Mouse (Mus musculus): ENCODE results near the gene Slpi.

Gene Slpi

DNA sequence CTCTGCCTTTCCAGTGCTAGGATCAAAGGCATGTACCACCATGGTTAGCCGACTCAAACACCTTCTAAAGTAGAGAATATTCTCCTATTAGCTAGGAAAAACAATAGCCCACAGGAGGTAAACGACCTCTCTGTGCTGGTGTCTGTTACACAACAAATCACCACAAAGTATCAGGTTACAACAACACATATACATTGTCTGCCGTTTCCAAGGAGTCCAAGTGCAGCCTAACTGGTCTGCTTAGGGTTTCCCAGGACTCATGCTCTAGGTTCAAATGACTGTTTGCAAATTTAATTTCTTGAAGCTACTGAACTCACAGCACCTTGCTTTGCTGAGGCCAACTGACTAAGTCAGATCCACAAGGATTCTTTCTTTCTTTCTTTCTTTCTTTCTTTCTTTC lies 30.6 kb upstream of the Slpi start:
- DNase-seq, result no peak

GRCm38 (mm10) chr2:164418308-164418875 lies 29.5 kb upstream of the Slpi start:
- no peak for DNase-seq

- no peak for DNase-seq
These were observed 28.3 kb upstream of the Slpi start for GRCm38 (mm10) chr2:164417198-164417597.

DNA sequence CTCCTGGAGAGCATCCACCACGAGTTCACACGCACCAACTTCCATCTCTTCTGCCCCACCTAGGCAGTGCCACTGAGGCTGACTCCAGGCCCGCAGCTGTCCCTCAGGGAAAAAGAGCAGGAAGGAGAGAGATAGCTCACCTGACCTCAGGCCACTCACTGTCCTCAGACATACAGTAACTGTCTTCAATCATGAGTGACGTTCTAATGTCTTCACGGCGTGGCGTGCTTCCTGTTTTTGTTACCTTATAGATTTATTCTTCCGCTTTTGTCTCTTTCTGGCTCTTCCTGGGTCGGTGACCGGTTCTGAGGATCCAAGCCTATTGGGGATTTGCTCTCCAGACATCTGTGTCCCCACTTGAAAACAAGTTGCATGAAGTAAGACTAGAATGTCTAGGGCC lies 25.7 kb upstream of the Slpi start:
- DNase-seq, result no peak

GRCm38 (mm10) chr2:164414167-164414566 lies 25.3 kb upstream of the Slpi start:
- DNase-seq, result no peak

DNA sequence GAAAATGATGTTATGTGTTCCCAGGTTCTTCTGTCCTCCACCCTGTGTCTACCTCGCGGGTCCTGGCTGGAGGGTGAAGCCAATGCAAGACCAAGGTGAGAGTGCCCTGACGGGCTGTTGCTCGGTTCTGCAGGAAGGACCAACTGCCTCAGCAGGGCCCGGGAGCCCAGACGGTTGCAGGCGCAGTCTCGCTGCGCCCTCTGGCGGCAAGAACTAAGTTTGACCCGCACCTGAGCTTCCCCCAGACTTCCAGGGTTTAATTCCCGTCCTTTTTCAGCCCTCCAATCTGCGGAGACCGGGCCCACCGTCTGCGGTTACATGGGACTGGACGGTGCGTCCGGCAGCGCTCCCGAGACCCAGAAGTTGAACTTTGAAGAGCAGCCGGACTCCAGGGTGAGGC lies 18.8 kb upstream of the Slpi start:
- DNase-seq, result peak; percentile 47

GRCm38 (mm10) chr2:164405519-164405918 lies 16.6 kb upstream of the Slpi start:
- no peak for DNase-seq

DNA sequence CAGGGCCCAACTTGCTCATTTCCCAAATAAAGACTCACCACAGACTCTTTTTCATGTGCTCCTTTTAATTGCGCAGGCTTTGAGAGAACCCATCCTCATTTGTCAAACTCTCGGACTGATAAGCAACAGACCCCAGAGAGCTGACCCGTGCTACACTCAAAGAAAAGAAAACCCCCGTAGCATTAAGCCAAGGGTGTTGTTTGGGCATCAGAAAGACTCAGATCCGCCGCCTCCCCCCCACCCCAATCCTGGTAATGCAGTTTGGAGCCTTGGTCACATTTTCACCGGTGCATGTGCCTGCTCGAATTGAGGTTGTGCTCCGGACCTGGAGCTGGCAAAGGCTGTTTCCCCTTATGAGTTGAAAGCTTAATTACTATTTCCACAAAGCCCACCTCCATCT lies 16.2 kb upstream of the Slpi start, which contains the start of gene Matn4:
Gene Matn4 (minus strand): TSS at position 101 of the 400 bp plus-strand sequence.
- DNase-seq, result no peak

DNA sequence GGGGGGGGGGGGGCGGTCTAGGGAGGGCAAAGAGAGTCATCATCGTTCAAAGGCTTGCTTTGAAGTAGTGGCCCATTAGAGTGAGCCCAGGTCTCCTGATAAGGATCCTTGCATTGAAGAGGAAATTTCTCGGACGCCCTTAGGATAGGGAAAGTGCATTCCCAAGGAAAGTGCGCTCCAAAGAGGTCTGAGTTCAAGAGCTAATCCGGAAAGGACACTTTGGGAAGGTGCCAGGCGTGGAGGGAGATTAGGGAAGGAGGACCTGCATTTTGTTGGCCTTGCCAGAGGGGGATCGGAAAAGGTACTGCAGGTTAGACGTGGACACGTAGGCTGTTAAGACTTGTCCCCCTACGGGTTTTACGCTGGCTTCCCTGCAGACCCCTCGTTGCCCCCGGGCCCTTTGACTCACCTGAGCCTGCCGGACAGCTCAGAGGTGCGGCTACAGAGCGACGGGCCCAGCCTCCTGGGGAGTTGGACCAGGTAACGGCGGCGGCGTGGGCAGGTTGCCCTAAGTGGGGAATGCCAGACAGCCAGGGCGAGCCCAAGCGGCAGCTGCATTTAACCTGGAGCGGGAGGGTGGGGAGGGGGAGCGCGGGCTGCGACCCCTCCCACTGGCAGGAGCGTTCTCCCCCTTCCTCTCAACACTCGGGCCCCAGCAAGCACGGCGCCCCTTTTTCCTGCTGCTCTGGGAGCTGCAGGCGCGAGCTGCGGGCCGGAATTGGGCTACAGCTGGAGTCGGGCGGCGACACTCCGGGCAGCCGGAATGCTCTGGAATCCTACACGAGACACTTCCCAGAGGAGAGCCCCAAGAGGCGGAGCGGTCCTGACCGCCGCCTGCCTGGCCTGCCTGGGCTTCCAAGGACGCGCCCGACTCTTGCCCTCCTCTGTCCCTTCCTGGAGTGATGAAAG lies 15.4 kb upstream of the Slpi start:
- no peak for DNase-seq

GRCm38 (mm10) chr2:164403396-164404081 lies 14.6 kb upstream of the Slpi start:
- no peak for DNase-seq

DNA sequence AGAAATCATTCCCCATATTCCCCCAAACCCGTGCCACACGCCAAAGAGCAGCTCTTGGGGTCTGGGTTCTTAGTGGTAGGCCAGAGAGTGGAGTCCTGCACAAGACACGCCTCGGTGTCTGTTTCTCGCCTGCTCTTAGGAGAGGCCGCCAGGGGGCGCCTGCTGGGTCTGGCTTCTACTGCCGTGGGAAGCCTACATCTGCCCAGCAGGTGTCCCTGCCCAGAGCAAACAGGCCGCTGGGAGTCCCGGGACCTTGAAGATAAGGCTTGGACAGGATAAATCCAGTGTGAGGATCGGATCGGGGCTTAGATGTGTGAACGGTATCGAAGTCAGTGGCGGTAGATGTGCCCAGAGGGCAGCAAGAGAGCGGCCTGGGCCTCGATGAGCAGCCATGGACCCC lies 14.0 kb upstream of the Slpi start, which contains the start of gene Rbpjl:
Gene Rbpjl (plus strand): TSS at position 236 of the 400 bp plus-strand sequence.
- DNase-seq, result peak; percentile 31

GRCm38 (mm10) chr2:164396911-164397310 lies 8.0 kb upstream of the Slpi start:
- no peak for DNase-seq

- no peak for DNase-seq
These were observed 7.2 kb upstream of the Slpi start for GRCm38 (mm10) chr2:164396076-164396475.

DNA sequence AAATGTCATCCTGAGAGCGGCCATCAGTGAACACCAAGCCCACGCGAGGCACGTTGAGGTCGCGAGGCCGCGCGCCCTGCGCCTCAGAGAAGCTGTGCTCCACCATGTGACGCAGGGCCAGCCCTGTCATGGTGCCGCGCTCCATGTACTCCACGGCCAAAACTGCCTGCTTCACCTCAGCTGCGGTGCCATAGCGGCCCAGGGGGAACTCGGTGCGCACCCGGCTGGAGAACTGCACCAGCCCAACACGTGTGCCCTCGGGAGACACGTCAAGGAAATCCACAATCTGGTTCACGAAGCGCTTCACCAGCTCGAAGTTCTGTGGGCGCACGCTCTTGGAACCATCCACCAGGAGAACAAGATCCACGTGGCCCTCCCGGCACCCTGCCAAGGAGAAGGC lies 4.2 kb upstream of the Slpi start:
- no peak for DNase-seq

- DNase-seq, result peak; percentile 80
These were observed 604 bp upstream of the Slpi start for GRCm38 (mm10) chr2:164389499-164389898.

DNA sequence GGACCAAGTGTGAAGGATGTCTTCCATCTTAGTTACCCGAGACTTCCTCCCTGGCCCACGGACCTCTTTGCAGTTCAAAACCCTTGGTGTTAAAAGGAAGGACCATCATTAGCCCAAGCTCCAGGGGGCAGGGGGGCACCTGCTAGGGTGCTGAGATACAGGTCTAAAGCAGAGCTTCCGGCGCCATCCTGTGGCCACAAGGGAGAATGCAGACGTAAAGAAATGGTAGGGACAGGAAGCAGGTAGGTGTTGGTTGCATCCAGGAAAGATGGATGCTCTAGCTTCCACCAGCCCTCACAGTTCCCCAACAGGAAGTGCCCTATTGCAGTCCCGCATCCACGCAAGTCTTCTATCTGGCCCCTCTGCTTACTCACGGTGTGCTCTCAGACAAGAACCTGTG lies 1.9 kb downstream of the Slpi start:
- no peak for DNase-seq

GRCm38 (mm10) chr2:164385927-164386763 lies 2.8 kb downstream of the Slpi start:
- no peak for DNase-seq

DNA sequence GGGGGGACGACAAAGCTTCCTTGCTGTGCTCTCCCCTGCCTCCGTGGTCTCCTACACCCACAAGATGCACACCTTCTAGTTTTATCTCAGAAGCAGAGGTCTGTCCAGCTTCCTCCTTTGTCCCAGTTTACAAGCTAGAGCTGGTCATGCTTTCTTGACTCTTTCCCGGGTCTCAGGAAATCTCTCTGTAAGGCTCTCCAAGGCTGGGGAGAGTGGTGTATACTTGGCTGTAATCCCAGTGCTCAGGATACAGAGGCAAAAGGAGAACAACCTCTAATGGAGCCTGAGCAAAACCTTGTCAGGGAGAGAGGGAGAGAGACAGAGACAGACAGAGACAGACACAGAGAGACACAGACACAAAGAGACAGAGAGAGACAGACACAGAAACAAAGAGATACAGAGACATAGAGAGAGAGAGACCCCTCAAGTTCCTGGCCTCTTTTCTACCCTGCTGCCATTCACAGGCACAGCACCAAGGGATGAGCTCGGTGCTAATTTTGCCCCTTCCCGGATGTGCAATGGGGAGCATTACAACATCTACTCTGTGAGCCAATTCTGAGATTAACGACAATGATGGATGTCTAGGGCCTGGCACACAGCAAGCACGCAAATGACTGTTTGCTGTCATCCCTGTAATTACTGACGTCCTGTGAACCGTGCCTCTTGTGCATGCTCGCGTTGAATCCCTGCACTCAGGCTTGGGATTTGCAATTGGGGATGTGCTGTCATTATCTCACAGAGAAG lies 5.1 kb downstream of the Slpi start:
- no peak for DNase-seq

GRCm38 (mm10) chr2:164382971-164383370 lies 5.9 kb downstream of the Slpi start:
- DNase-seq, result no peak

GRCm38 (mm10) chr2:164381726-164382125 lies 7.2 kb downstream of the Slpi start:
- no peak for DNase-seq

DNA sequence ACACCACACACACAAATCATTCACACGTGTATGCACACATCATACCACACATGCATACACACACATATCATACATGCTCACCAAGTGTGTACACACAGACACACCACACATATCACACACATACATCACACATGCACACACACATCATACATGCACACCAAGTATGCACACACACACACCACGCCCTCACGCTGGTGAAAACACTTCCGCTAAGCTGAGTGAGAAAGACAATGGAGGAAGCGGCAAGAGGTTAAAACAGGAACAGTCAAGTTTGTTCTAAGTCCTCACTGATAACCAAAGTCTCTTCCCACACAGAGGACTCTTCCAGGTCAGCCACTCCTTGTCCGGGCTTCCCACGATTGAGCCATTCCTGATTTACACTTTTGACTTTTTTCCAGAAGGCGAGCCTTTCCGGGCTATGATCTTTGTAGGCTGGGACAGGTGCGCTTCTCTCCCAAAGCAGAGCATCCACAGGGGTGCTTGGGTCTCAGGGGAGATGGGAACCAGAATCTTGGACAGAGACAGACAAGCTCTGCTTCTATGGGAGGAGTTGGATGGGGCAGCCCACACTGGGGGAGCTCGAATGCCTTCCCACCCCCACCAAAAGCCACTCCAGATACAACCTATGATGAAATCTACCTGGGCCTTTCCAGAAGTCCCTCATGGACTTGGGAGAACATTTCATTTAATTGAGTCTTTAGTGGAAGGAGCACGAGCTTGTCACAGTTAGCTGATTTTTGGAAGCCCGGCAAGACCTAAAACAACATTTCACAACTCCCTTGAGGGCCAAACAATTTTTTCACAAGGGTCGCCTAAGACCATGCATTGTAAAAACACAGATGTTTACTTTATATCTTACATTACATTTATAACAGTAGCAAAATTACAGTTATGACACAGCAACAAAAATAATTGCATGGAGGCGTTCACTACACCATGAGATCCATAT lies 11.1 kb downstream of the Slpi start:
- no peak for DNase-seq

Data from cerebellum, adult 11 months (tissue).